Comparison of ENCODE assay signal across 13 mouse cellular contexts in the genomic region with DNA sequence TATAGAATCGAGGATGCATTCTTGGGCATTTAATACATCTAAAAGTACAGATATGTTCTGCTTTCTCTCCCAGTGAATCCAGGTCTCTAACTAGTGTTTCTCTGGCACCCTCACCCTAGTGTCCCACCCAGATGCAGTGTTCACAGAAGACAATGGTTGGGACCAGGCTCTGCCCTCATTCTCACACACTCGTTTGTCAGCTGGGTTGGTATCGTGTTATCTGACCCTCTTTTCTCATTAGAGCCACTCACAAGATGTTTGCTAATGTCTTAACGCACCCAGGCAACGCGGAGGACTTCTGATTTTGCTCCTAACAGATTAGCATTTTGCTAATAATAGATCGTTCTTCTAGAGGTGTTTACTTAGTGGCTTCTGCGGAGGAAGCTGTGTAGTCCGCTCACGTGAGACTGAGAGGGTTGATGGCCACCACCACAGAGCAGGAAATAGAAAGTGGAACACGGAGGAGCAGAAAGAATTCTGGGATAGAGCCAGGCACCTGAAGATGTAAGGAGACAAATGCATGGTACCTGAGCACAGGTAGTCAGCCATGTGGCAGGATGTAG. TPM values are rescaled to one million over a fixed set of nuclear protein-coding genes. Genes with fewer than 3 reads are reported as not detected.
DNase-seq lines count a peak whose midpoint lies in the region; ATAC-seq and TF ChIP-seq lines count a peak whose summit lies in the region.
"Had no signal": no experiment of that assay in that cellular context is flagged by ENCODE, and none has a peak within 500 bp of the region (broad histone marks: within the 10 kb centered on the region; RNA-seq: fewer than 3 reads in every experiment).

No protein-coding gene starts in this region.

- H3K79me2 ChIP-seq in CH12.LX (replicated peaks; ENCODE audit: control insufficient read depth, extremely low read depth, insufficient read depth, poor library complexity, severe bottlenecking) (peaks cover 43% of the 10 kb centered on the region), macrophage (ENCODE audit: inconsistent target) (peaks cover 100% of the 10 kb centered on the region)

- no peak overlapping the region for H3K9ac ChIP-seq in CH12.LX (ENCODE audit: insufficient read depth, low read depth)
- H3K9ac ChIP-seq: hindbrain, embryonic 13.5 days had no signal

- no peak for TF ChIP-seq EP300 in CH12.LX (IDR thresholded peaks at IDR 0.05; ENCODE audit: low read length)

- TF ChIP-seq POLR2A in CH12.LX (IDR thresholded peaks at IDR 0.05; ENCODE audit: low read depth, low read length), result no peak

- no peak for TF ChIP-seq RAD21 in CH12.LX (IDR thresholded peaks at IDR 0.05; ENCODE audit: low read depth, low read length)

- 0 out of 2 replicates have a peak overlapping the region, but pooled peaks have one; percentile 5 for H3K4me2 ChIP-seq in CH12.LX (ENCODE audit: insufficient read depth, low read depth, poor library complexity, severe bottlenecking)
- H3K4me2 ChIP-seq: hindbrain, embryonic 13.5 days had no signal

- intact Hi-C loops in heart, postnatal 25 days (cut with DNase I), result no loop called here

- peak overlapping the region; percentile 19; the same call in 1 of the 2 replicates for H3K4me3 ChIP-seq in heart, embryonic 10.5 days
- H3K4me3 ChIP-seq in CH12.LX (replicated peaks in 1 of 3; ENCODE audit: low read depth in 2 of 3, low read length in 2 of 3, poor library complexity in 1 of 3) (no peak overlapping the region), macrophage (ENCODE audit: inconsistent target) (no peak overlapping the region)
- H3K4me3 ChIP-seq: erythroblast, embryonic 14.5 days; hindbrain, embryonic 13.5 days had no signal

- no peak for DNase-seq in heart, embryonic 10.5 days (ENCODE audit: low spot score)
- no peak for DNase-seq in heart, postnatal 25 days (ENCODE audit: low spot score)
- DNase-seq in CH12.LX (ENCODE audit: extremely low read depth), result no peak
- no peak for DNase-seq in embryo, embryonic 9.5 days (ENCODE audit: extremely low spot score)
- no peak for DNase-seq in neural tube, embryonic 10.5 days (ENCODE audit: extremely low spot score, low spot score)
- DNase-seq in frontal cortex, postnatal 10 days (ENCODE audit: low spot score in 2 of 2), result no peak
- DNase-seq: cerebellum, adult 18-20 months; kidney, postnatal 36 days; thymus, adult 2 months had no signal

- 33% methylated on average over 11 of the region's 11 CpGs for WGBS in heart, embryonic 10.5 days
- 9% methylated on average over 11 of the region's 11 CpGs for WGBS in macrophage (ENCODE audit: missing documents)

- dilution Hi-C loops in CH12.LX (cut with MboI; ENCODE audit: extremely low pct_ligation_motif_present, extremely low pct_unique_long_range_greater_than_20kb, low sequenced_read_pairs), result no loop called here

- peak; percentile 59 to 69 for ATAC-seq in hematopoietic stem cell, adult 5-6 weeks (replicated peaks in 1 of 2; ENCODE audit: insufficient read depth in 1 of 2, low FRiP score in 2 of 2, low TSS enrichment in 1 of 2, low read depth in 1 of 2, poor library complexity in 2 of 2, severe bottlenecking in 2 of 2)

- TF ChIP-seq CTCF in CH12.LX (conservative IDR thresholded peaks at IDR 0.05 in 1 of 2, IDR thresholded peaks at IDR 0.05 in 1 of 2; ENCODE audit: low read depth in 2 of 2, low read length in 2 of 2), result no peak

- no peaks in the 10 kb centered on the region for H3K36me3 ChIP-seq in heart, embryonic 10.5 days
- H3K36me3 ChIP-seq in CH12.LX (replicated peaks in 1 of 2; ENCODE audit: control insufficient read depth in 1 of 2, insufficient read depth in 1 of 2, low read length in 1 of 2) (peaks cover 0 to 43% of the 10 kb centered on the region in 2 experiments), macrophage (ENCODE audit: inconsistent target) (no peaks in the 10 kb centered on the region)
- H3K36me3 ChIP-seq: hindbrain, embryonic 13.5 days had no signal

- 0 out of 2 replicates have a peak overlapping the region, but pooled peaks have one; percentile 24 for H3K27ac ChIP-seq in heart, embryonic 10.5 days
- no peak overlapping the region for H3K27ac ChIP-seq in CH12.LX (ENCODE audit: insufficient read depth, low read depth)
- H3K27ac ChIP-seq in macrophage, result peak overlapping the region; percentile 22; the same call in 1 of the 2 replicates
- H3K27ac ChIP-seq: hindbrain, embryonic 13.5 days had no signal

- H3K9me3 ChIP-seq in heart, embryonic 10.5 days, result no peaks in the 10 kb centered on the region
- no peaks in the 10 kb centered on the region for H3K9me3 ChIP-seq in CH12.LX (replicated peaks; ENCODE audit: low read length)
- H3K9me3 ChIP-seq: hindbrain, embryonic 13.5 days had no signal

- no peaks in the 10 kb centered on the region for H3K27me3 ChIP-seq in heart, embryonic 10.5 days (ENCODE audit: insufficient read depth, poor library complexity, severe bottlenecking)
- H3K27me3 ChIP-seq in CH12.LX (replicated peaks), result no peaks in the 10 kb centered on the region
- H3K27me3 ChIP-seq: hindbrain, embryonic 13.5 days had no signal

- peaks cover 27% of the 10 kb centered on the region; the same call in 1 of the 2 replicates for H3K4me1 ChIP-seq in heart, embryonic 10.5 days
- peaks cover 21 to 71% of the 10 kb centered on the region in 2 experiments for H3K4me1 ChIP-seq in CH12.LX (ENCODE audit: control insufficient read depth in 1 of 2, insufficient read depth in 2 of 2)

- in situ Hi-C loops in CH12.LX (cut with MboI; ENCODE audit: low pct_ligation_motif_present, low pct_unique_long_range_greater_than_20kb, low sequenced_read_pairs), result no loop called here

TF ChIP-seq in CH12.LX, 34 proteins besides CTCF, POLR2A, EP300 and RAD21:
- TF ChIP-seq ZMIZ1 (IDR thresholded peaks at IDR 0.05; ENCODE audit: low read depth, low read length), result no peak
- TF ChIP-seq USF2 (conservative IDR thresholded peaks at IDR 0.05; ENCODE audit: low read depth, low read length), result no peak
- no peak for TF ChIP-seq ZNF384 (IDR thresholded peaks at IDR 0.05; ENCODE audit: low read depth, low read length)
- no peak for TF ChIP-seq ZKSCAN1 (IDR thresholded peaks at IDR 0.05; ENCODE audit: borderline replicate concordance, low read depth, low read length)
- TF ChIP-seq USF1 (IDR thresholded peaks at IDR 0.05; ENCODE audit: low read depth, low read length), result no peak
- TF ChIP-seq ELF1 (IDR thresholded peaks at IDR 0.05; ENCODE audit: low read depth, low read length), result 0 out of 2 replicates have a peak, but pooled peaks have one; percentile 18
- no peak for TF ChIP-seq JUND (conservative IDR thresholded peaks at IDR 0.05; ENCODE audit: low read depth, low read length)
- peak; percentile 82 for TF ChIP-seq BHLHE40 (IDR thresholded peaks at IDR 0.05; ENCODE audit: low read depth, low read length)

RNA-seq across cellular contexts. Expression of a gene that starts 30.6 kb away (rescaled TPM):
- 45.5 and 53.9 TPM in 2 replicates for polyA plus RNA-seq in heart, embryonic 10.5 days (2016; fragmentation: Nextera tagmentation; extraction: Ambion mirVana)
- 10 to 100 TPM; 40.3 to 43.2 TPM for total RNA-seq in heart, postnatal 25 days (2021)
- total RNA-seq in CH12.LX (2012; rRNA removed) (63.4 and 71.7 TPM in 2 replicates), CH12.LX (2014; rRNA removed) (143 and 153 TPM in 2 replicates)
- polyA plus RNA-seq in CH12.LX (2012; ENCODE audit: insufficient read length, low read depth) (130 and 134 TPM in 2 replicates), macrophage (2018) (64.1 to 79.9 TPM (median 70.4 TPM) in 3 replicates)
- total RNA-seq in hematopoietic stem cell, adult 5-6 weeks (2017), result 61.6 and 90.8 TPM in 2 replicates
- 100 to 1,000 TPM in 22 of 26 experiments, 10 to 100 TPM in 4; 33.3 to 254 (median 187) TPM for total RNA-seq in macrophage (2018; cell fraction: chromatin; rRNA removed)
- total RNA-seq in macrophage (2018; cell fraction: cytosol; rRNA removed), result 10 to 100 TPM; 62.7 to 89.5 (median 78.5) TPM
- total RNA-seq in macrophage (2018; cell fraction: nucleus; rRNA removed), result 100 to 1,000 TPM in 21 of 26 experiments, 10 to 100 TPM in 5; 36.9 to 188 (median 128) TPM
